Mouse (Mus musculus): Measurements from ENCODE around the gene Fus.

Fus gene

GRCm38 (mm10) chr7:127944614-127945013, 22.6 kb upstream of the Fus start:
- no peak for DNase-seq (ENCODE audit: low read depth, low spot score)

- DNase-seq (ENCODE audit: low read depth, low spot score) = no peak
Measured at GRCm38 (mm10) chr7:127946470-127947023, 20.7 kb upstream of the Fus start, which contains the start of gene Prss36. TSS of gene Prss36 (minus strand) at chr7:127946725.

- no peak for DNase-seq (ENCODE audit: low read depth, low spot score)
Measured at GRCm38 (mm10) chr7:127952864-127953581, 14.2 kb upstream of the Fus start.

GRCm38 (mm10) chr7:127959364-127959763, 7.9 kb upstream of the Fus start:
- no peak for DNase-seq (ENCODE audit: low read depth, low spot score)

GRCm38 (mm10) chr7:127966371-127966918, 812 bp upstream of the Fus start:
- peak; percentile 11 for DNase-seq (ENCODE audit: low read depth, low spot score)

GRCm38 (mm10) chr7:127967922-127968828, 918 bp downstream of the Fus start:
- peak; percentile 74 for DNase-seq (ENCODE audit: low read depth, low spot score)

- DNase-seq (ENCODE audit: low read depth, low spot score) = peak; percentile 21
Measured at GRCm38 (mm10) chr7:127974413-127974930, 7.2 kb downstream of the Fus start.

- no peak for DNase-seq (ENCODE audit: low read depth, low spot score)
Measured at GRCm38 (mm10) chr7:127978856-127979255, 11.6 kb downstream of the Fus start.

- no peak for DNase-seq (ENCODE audit: low read depth, low spot score)
Measured at GRCm38 (mm10) chr7:127980606-127981005, 13.3 kb downstream of the Fus start.

- DNase-seq (ENCODE audit: low read depth, low spot score) = no peak
Measured at GRCm38 (mm10) chr7:127988904-127989303, 21.6 kb downstream of the Fus start.

- DNase-seq (ENCODE audit: low read depth, low spot score) = peak; percentile 24
Measured at GRCm38 (mm10) chr7:127991643-127992487, 24.6 kb downstream of the Fus start.

- DNase-seq (ENCODE audit: low read depth, low spot score) = no peak
Measured at GRCm38 (mm10) chr7:127992488-127993340, 25.5 kb downstream of the Fus start.

GRCm38 (mm10) chr7:127993341-127993977, 26.2 kb downstream of the Fus start, which contains the start of gene Pycard:
TSS of gene Pycard (minus strand) at chr7:127993867.
- peak; percentile 21 for DNase-seq (ENCODE audit: low read depth, low spot score)

- DNase-seq (ENCODE audit: low read depth, low spot score) = no peak
Measured at GRCm38 (mm10) chr7:127999436-127999835, 32.2 kb downstream of the Fus start.

GRCm38 (mm10) chr7:128000068-128000950, 33.1 kb downstream of the Fus start:
- DNase-seq (ENCODE audit: low read depth, low spot score) = peak; percentile 24

GRCm38 (mm10) chr7:128003098-128003497, 35.8 kb downstream of the Fus start:
- DNase-seq (ENCODE audit: low read depth, low spot score) = no peak

GRCm38 (mm10) chr7:128003688-128004087, 36.4 kb downstream of the Fus start, which contains the start of gene Trim72:
TSS of gene Trim72 (plus strand) at chr7:128003949.
- DNase-seq (ENCODE audit: low read depth, low spot score) = peak; percentile 92

GRCm38 (mm10) chr7:128004150-128004486, 36.9 kb downstream of the Fus start:
- no peak for DNase-seq (ENCODE audit: low read depth, low spot score)

Measured in skeletal muscle tissue, adult 2 months (tissue).